Mouse (Mus musculus) cerebellum, adult 2 months (tissue): ENCODE data around the gene Bmp10.

Experiments
- CTCF ChIP-seq: fragments of 200-500 bp; IDR thresholded peaks from 2 replicates; pipeline ENCODE4 v1.5.1; 2011; ENCODE audit warnings: low read depth, mild to moderate bottlenecking, control low read depth, low read length, moderate library complexity, borderline replicate concordance; ENCODE audit not compliant: insufficient read depth
- POLR2A ChIP-seq: fragments of 200-500 bp; IDR thresholded peaks from 2 replicates; pipeline ENCODE4 v1.6.1; 2011; ENCODE audit warnings: low read length, control low read depth, borderline replicate concordance; ENCODE audit not compliant: insufficient read depth

GRCm38 (mm10) chr6:87449534-87449933 lies 20.7 kb downstream of the Bmp10 start:
- no peak for TF ChIP-seq CTCF
- no peak for TF ChIP-seq POLR2A
